Mouse (Mus musculus) neural tube, embryonic 10.5 days (tissue): ENCODE results near the gene Ccl24.

ENCODE experiments used
- DNase-seq: peaks from one replicate; pipeline ENCODE4 v3.0.0-alpha.2; 2017; ENCODE audit warnings: low spot score; ENCODE audit errors: extremely low spot score

Ccl24 gene

GRCm38 (mm10) chr5:135544865-135545797 is 27.7 kb downstream of the Ccl24 start, which contains the start of gene Hip1:
Gene Hip1 (minus strand): TSS chr5:135545120.
- peak; percentile 94 for DNase-seq

- DNase-seq = peak; percentile 46
These were observed 28.8 kb downstream of the Ccl24 start for GRCm38 (mm10) chr5:135544032-135544558.

- DNase-seq = no peak
These were observed 35.0 kb downstream of the Ccl24 start for GRCm38 (mm10) chr5:135537794-135538214.

- no peak for DNase-seq
These were observed 35.5 kb downstream of the Ccl24 start for GRCm38 (mm10) chr5:135537326-135537725.

- no peak for DNase-seq
These were observed 37.0 kb downstream of the Ccl24 start for GRCm38 (mm10) chr5:135535867-135536266.

GRCm38 (mm10) chr5:135533431-135533830 is 39.4 kb downstream of the Ccl24 start:
- no peak for DNase-seq

- DNase-seq = no peak
These were observed 41.5 kb downstream of the Ccl24 start for GRCm38 (mm10) chr5:135531306-135531845.

- DNase-seq = no peak
These were observed 42.9 kb downstream of the Ccl24 start for GRCm38 (mm10) chr5:135529964-135530363.

GRCm38 (mm10) chr5:135529310-135529709 is 43.5 kb downstream of the Ccl24 start:
- no peak for DNase-seq

GRCm38 (mm10) chr5:135527986-135528385 is 44.9 kb downstream of the Ccl24 start:
- no peak for DNase-seq

GRCm38 (mm10) chr5:135524660-135525560 is 47.9 kb downstream of the Ccl24 start:
- DNase-seq = no peak

- no peak for DNase-seq
These were observed 48.8 kb downstream of the Ccl24 start for GRCm38 (mm10) chr5:135524087-135524486.

- no peak for DNase-seq
These were observed 50.6 kb downstream of the Ccl24 start for GRCm38 (mm10) chr5:135522111-135522722.
